Mouse (Mus musculus): ENCODE results near the gene Phyh. TPM values are rescaled to one million over a fixed set of nuclear protein-coding genes. Genes with fewer than 3 reads are reported as not detected.

The Phyh gene
- polyA plus RNA-seq, 1 experiment: 403 TPM

DNA sequence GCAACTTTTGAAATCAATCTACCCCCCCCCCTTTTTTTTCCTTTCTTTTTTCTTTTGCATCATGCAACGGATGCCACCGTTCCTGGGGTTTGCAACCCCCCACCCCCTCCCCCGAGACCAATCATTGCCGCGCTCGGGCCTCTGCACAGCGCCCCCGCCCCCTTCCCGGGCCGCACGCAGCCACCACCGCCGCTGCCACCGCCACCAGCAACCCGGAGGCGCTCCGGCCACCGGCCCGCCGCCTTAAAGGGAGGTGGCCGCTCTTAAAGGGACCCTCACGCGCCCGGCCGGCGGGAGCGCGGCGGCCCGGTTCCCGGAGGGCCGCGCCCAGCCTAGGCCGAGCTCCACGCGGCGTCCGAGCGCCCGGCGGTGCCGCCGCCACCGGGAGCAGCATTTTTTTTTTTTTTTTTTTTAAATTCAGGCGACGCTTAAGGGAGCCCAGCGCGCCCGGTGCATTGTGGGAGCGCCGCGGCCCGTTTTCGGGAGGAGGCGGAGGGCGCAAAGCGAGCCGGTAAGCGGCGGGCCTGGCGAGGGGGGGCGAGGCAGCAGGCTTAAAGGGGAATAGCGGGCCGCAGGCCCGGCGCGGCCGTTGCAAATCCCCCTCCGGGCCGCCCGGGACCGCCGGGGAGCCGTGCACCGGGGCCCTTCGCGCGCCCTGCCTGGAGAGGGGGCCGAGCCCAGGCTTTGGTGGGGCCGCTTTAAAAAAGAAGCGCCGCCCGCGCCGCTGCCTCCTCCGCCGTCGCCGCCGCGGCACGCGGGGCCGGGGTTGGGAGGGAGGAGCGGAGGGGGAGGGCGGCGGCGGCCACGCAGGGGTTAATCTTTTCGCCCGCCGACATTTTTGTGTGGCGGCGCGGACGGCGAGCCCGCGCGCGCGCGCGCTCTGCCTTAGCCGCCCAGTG, 37.2 kb upstream of the Phyh start, which contains the start of gene Sephs1:
Gene Sephs1, plus strand, starts transcription at position 215 of the 899 bp plus-strand sequence.
- TF ChIP-seq CTCF (conservative IDR thresholded peaks at IDR 0.05; ENCODE audit: insufficient read depth, insufficient read length, low read depth, low read length) (no peak), POLR2A (IDR thresholded peaks at IDR 0.05; ENCODE audit: low read depth, low read length) (no peak)
- Histone ChIP-seq H3K36me3 (ENCODE audit: control insufficient read depth, insufficient read depth, low read length) (no peaks in the 10 kb centered on the region), H3K27ac (ENCODE audit: insufficient read depth, low read depth, low read length) (peak within 1 kb of the TSS; percentile 96), H3K4me1 (ENCODE audit: control insufficient read depth, insufficient read depth, low read length) (peaks cover 9% of the 10 kb centered on the region; the same call in 1 of the 2 replicates), H3K4me3 (ENCODE audit: insufficient read depth, low read depth, low read length) (peak within 1 kb of the TSS; percentile 100), H3K27me3 (replicated peaks; ENCODE audit: control insufficient read depth, insufficient read depth, low read length) (no peaks in the 10 kb centered on the region)
- WGBS: under 1% methylated on average over 105 of the region's 115 CpGs
- DNase-seq: peak; percentile 89

DNA sequence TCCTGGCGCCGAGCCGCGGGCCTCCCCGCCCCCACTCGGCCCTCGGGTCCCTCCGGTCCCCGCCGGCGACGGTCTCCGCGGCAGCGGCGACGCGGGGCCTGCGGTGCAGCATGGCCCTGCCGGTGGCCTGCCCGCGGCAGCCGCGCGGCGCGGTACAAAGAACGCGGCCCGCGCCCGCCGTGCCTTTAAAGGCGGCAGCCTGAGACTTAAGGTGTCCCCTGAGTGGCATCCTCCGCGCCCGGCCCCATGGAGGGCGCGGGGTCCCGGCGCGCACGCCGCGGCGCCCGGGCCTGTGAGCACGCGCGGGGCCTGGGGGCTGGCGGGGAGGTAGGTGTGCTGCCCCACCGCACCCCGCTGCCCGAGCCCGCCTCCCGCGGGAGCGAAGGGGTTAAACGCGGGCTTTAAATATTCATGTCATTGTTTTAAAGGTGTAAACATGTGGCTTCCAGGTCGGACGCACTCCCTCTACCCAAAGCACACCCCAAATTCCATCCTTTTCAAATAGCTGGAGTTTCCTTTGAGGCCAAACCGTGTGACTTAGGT, 36.5 kb upstream of the Phyh start:
- peak overlapping the region; percentile 96 for H3K27ac ChIP-seq (ENCODE audit: insufficient read depth, low read depth, low read length)
- H3K27me3 ChIP-seq (replicated peaks; ENCODE audit: control insufficient read depth, insufficient read depth, low read length): no peaks in the 10 kb centered on the region
- peaks cover 11% of the 10 kb centered on the region; the same call in 1 of the 2 replicates for H3K4me1 ChIP-seq (ENCODE audit: control insufficient read depth, insufficient read depth, low read length)
- under 1% methylated on average over 63 of the region's 63 CpGs for WGBS
- TF ChIP-seq POLR2A (IDR thresholded peaks at IDR 0.05; ENCODE audit: low read depth, low read length): no peak
- TF ChIP-seq CTCF (conservative IDR thresholded peaks at IDR 0.05; ENCODE audit: insufficient read depth, insufficient read length, low read depth, low read length): no peak
- DNase-seq: peak; percentile 81
- no peaks in the 10 kb centered on the region for H3K36me3 ChIP-seq (ENCODE audit: control insufficient read depth, insufficient read depth, low read length)
- H3K4me3 ChIP-seq (ENCODE audit: insufficient read depth, low read depth, low read length): peak overlapping the region; percentile 100

DNA sequence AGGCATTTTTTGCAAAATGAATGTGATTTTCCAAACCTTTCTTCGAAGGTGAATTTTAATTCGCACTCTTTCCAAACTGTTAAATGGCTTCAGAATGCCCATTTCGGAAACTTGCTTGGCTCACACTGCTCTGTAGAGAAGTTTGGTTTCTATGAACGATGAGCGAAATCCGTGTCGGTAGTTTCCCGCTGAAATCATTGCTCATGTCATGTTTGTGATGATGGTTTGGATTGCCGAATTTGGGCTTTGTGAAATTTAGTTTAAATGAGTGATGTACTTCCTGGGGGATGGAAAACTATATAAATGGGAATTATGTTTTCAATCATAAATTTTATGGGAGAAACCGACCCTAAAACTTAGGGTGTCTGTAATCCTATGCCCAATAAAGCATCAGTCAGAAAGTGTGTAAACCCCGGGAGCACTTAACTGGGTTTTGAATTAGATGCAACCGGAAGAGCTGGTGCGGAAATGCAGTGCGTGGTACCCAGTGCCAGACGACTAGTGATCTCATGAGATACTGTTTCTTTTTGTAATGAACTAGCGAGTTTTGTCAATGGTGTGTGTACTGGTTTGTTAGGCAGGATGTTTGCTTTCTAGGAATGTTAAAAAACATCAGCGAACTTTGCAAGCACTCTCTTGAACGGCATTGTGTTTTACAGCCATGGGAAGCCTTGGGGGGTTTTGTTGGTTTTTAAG, 35.7 kb upstream of the Phyh start:
- Histone ChIP-seq H3K27me3 (replicated peaks; ENCODE audit: control insufficient read depth, insufficient read depth, low read length) (no peaks in the 10 kb centered on the region), H3K27ac (ENCODE audit: insufficient read depth, low read depth, low read length) (no peak overlapping the region; the same call in 1 of the 2 replicates), H3K4me3 (ENCODE audit: insufficient read depth, low read depth, low read length) (peak overlapping the region; percentile 100), H3K36me3 (ENCODE audit: control insufficient read depth, insufficient read depth, low read length) (peaks cover 2% of the 10 kb centered on the region; the same call in 1 of the 2 replicates), H3K4me1 (ENCODE audit: control insufficient read depth, insufficient read depth, low read length) (peaks cover 14% of the 10 kb centered on the region; the same call in 1 of the 2 replicates)
- TF ChIP-seq CTCF (conservative IDR thresholded peaks at IDR 0.05; ENCODE audit: insufficient read depth, insufficient read length, low read depth, low read length): no peak
- no peak for TF ChIP-seq POLR2A (IDR thresholded peaks at IDR 0.05; ENCODE audit: low read depth, low read length)
- WGBS: 2% methylated on average over 18 of the region's 18 CpGs
- no peak for DNase-seq

DNA sequence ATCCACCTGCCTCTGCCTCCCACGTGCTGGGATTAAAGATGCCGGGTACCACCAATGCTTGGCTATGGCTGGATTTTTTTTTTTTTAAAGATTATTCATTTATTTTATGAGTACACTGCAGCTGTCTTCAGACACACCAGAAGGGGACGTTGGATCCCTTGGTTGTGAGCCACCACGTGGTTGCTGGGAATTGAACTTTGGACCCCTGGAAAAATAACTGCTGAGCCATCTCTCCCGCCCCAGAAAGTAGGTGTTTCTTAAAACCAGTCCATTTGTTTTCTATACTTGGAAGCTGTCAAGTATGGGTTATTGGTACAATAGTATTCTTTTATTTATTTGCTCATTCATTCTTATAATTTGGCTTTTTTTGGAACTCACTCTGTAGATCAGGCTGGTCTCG, 31.9 kb upstream of the Phyh start:
- DNase-seq: peak; percentile 83
- TF ChIP-seq POLR2A (IDR thresholded peaks at IDR 0.05; ENCODE audit: low read depth, low read length) (no peak), CTCF (conservative IDR thresholded peaks at IDR 0.05; ENCODE audit: insufficient read depth, insufficient read length, low read depth, low read length) (peak; percentile 27)
- Histone ChIP-seq H3K36me3 (ENCODE audit: control insufficient read depth, insufficient read depth, low read length) (peaks cover 2% of the 10 kb centered on the region; the same call in 1 of the 2 replicates), H3K27me3 (replicated peaks; ENCODE audit: control insufficient read depth, insufficient read depth, low read length) (no peaks in the 10 kb centered on the region), H3K27ac (ENCODE audit: insufficient read depth, low read depth, low read length) (peak overlapping the region; percentile 29; the same call in 1 of the 2 replicates), H3K4me3 (ENCODE audit: insufficient read depth, low read depth, low read length) (no peak overlapping the region), H3K4me1 (ENCODE audit: control insufficient read depth, insufficient read depth, low read length) (peaks cover 21% of the 10 kb centered on the region; the same call in 1 of the 2 replicates)
- WGBS: 63% methylated on average over 6 of the region's 6 CpGs

DNA sequence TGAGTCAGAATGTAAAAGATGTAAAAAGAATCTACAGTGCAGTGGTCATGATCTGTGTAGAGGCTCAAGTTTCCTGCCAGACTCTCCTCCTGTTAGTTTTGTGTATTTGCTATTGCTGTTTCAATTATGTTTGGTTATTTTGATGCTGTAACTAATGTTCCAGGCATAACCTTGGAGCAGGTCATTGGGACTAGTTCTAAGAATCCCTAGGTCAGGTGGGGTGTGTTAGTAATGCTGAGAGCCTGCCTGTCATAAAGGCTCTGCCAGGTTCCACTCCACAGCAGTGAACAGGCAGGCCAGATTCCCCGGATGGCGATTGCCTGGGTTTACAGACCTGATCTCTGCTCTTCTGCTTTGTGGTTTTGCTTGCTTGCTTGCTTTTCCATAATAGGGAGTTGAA, 23.2 kb upstream of the Phyh start:
- H3K27ac ChIP-seq (ENCODE audit: insufficient read depth, low read depth, low read length): no peak overlapping the region
- peaks cover 5% of the 10 kb centered on the region; the same call in 1 of the 2 replicates for H3K36me3 ChIP-seq (ENCODE audit: control insufficient read depth, insufficient read depth, low read length)
- WGBS: 66% methylated on average over 2 of the region's 2 CpGs
- H3K27me3 ChIP-seq (replicated peaks; ENCODE audit: control insufficient read depth, insufficient read depth, low read length): no peaks in the 10 kb centered on the region
- no peak for TF ChIP-seq POLR2A (IDR thresholded peaks at IDR 0.05; ENCODE audit: low read depth, low read length)
- H3K4me1 ChIP-seq (ENCODE audit: control insufficient read depth, insufficient read depth, low read length): no peaks in the 10 kb centered on the region
- H3K4me3 ChIP-seq (ENCODE audit: insufficient read depth, low read depth, low read length): no peak overlapping the region
- no peak for DNase-seq

DNA sequence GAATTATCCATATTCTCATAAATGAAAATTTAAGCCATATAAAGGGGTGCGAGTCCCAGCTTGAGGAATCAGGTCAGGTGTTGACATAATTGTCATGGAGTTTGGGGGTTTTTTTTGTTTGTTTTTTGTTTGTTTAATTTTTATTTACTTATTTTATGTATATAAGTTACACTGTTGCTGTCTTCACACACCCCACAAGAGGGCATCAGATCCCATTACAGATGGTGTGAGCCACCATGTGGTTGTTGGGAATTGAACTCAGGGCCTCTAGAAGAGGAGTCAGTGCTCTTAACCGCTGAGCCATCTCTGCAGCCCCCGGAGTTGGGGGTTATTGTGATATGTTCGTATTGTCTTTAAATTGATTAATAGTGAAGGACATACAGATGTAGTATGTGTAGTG, 21.8 kb upstream of the Phyh start:
- WGBS: 93% methylated on average over 4 of the region's 4 CpGs
- no peak overlapping the region for H3K4me3 ChIP-seq (ENCODE audit: insufficient read depth, low read depth, low read length)
- 0 out of 2 replicates have a peak, but pooled peaks have one; percentile 3 for TF ChIP-seq CTCF (conservative IDR thresholded peaks at IDR 0.05; ENCODE audit: insufficient read depth, insufficient read length, low read depth, low read length)
- TF ChIP-seq POLR2A (IDR thresholded peaks at IDR 0.05; ENCODE audit: low read depth, low read length): no peak
- no peaks in the 10 kb centered on the region for H3K27me3 ChIP-seq (replicated peaks; ENCODE audit: control insufficient read depth, insufficient read depth, low read length)
- peaks cover under 1% of the 10 kb centered on the region; the same call in 1 of the 2 replicates for H3K4me1 ChIP-seq (ENCODE audit: control insufficient read depth, insufficient read depth, low read length)
- H3K27ac ChIP-seq (ENCODE audit: insufficient read depth, low read depth, low read length): no peak overlapping the region
- DNase-seq: no peak
- H3K36me3 ChIP-seq (ENCODE audit: control insufficient read depth, insufficient read depth, low read length): peaks cover 5% of the 10 kb centered on the region

Measured in kidney, adult 2 months (tissue).